Mouse (Mus musculus): ENCODE results near the gene Prr29. TPM values are rescaled to one million over a fixed set of nuclear protein-coding genes. Genes with fewer than 3 reads are reported as not detected.

Gene Prr29
- polyA plus RNA-seq, 1 experiment from 2014 or later, result not detected

GRCm38 (mm10) chr11:106350853-106351252 is 14.4 kb upstream of the Prr29 start:
- Histone ChIP-seq H3K4me2 (ENCODE audit: low read length) (no peak overlapping the region), H3K4me1 (ENCODE audit: control insufficient read depth, insufficient read depth, low read length) (no peaks in the 10 kb centered on the region), H3K27me3 (ENCODE audit: control insufficient read depth, insufficient read depth, low read depth, low read length) (no peaks in the 10 kb centered on the region), H3K4me3 (ENCODE audit: low read depth, low read length) (no peak overlapping the region), H3K27ac (ENCODE audit: low read length) (no peak overlapping the region), H3K9me3 (replicated peaks; ENCODE audit: control insufficient read depth, low read length, poor library complexity, severe bottlenecking) (no peaks in the 10 kb centered on the region), H3K36me3 (ENCODE audit: control insufficient read depth, insufficient read depth, low read length) (no peaks in the 10 kb centered on the region), H3K9ac (ENCODE audit: low read depth, low read length) (no peak overlapping the region)
- WGBS, result 65% methylated on average over 4 of the region's 5 CpGs
- ATAC-seq, result no peak

GRCm38 (mm10) chr11:106351253-106351652 is 14.0 kb upstream of the Prr29 start:
- no peak overlapping the region for H3K4me3 ChIP-seq (ENCODE audit: low read depth, low read length)
- H3K9ac ChIP-seq (ENCODE audit: low read depth, low read length), result no peak overlapping the region
- WGBS, result 62% methylated on average over 3 of the region's 3 CpGs
- H3K27me3 ChIP-seq (ENCODE audit: control insufficient read depth, insufficient read depth, low read depth, low read length), result no peaks in the 10 kb centered on the region
- no peaks in the 10 kb centered on the region for H3K4me1 ChIP-seq (ENCODE audit: control insufficient read depth, insufficient read depth, low read length)
- no peaks in the 10 kb centered on the region for H3K9me3 ChIP-seq (replicated peaks; ENCODE audit: control insufficient read depth, low read length, poor library complexity, severe bottlenecking)
- H3K4me2 ChIP-seq (ENCODE audit: low read length), result no peak overlapping the region
- ATAC-seq, result no peak
- no peak overlapping the region for H3K27ac ChIP-seq (ENCODE audit: low read length)
- no peaks in the 10 kb centered on the region for H3K36me3 ChIP-seq (ENCODE audit: control insufficient read depth, insufficient read depth, low read length)

DNA sequence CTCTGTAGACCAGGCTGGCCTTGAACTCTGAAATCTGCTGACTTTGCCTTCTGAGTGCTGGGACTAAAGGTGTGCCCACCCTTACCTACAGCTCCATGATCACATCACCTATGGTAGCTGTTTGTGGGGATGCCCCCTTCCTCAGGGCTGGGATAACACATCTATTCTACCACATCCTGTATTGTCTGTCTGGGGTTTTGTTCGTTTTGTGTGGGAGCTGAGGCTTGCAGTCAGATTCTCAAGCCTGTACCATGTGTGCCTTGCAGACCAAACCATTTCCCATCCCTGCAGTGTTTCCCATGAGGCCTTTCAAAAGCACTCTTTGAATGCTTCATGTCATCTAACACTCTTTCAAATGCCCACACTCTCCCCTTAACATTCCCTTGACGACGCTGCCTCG is 13.3 kb upstream of the Prr29 start:
- H3K9me3 ChIP-seq (replicated peaks; ENCODE audit: control insufficient read depth, low read length, poor library complexity, severe bottlenecking), result no peaks in the 10 kb centered on the region; the same call in 1 of the 2 replicates
- WGBS, result 81% methylated on average over 4 of the region's 4 CpGs
- H3K27ac ChIP-seq (ENCODE audit: low read length), result no peak overlapping the region

GRCm38 (mm10) chr11:106353188-106353587 is 12.1 kb upstream of the Prr29 start, which contains the start of gene Scn4a:
Gene Scn4a, minus strand, starts transcription at chr11:106353288.
- H3K4me3 ChIP-seq (ENCODE audit: low read depth, low read length), result no peak within 1 kb of the TSS
- H3K4me2 ChIP-seq (ENCODE audit: low read length), result no peak within 1 kb of the TSS
- 87% methylated on average over 12 of the region's 12 CpGs for WGBS
- no peak within 1 kb of the TSS for H3K27ac ChIP-seq (ENCODE audit: low read length)
- no peaks in the 10 kb centered on the region for H3K4me1 ChIP-seq (ENCODE audit: control insufficient read depth, insufficient read depth, low read length)
- no peak within 1 kb of the TSS for H3K9ac ChIP-seq (ENCODE audit: low read depth, low read length)
- no peak for ATAC-seq
- no peaks in the 10 kb centered on the region for H3K27me3 ChIP-seq (ENCODE audit: control insufficient read depth, insufficient read depth, low read depth, low read length)
- no peaks in the 10 kb centered on the region; the same call in 1 of the 2 replicates for H3K9me3 ChIP-seq (replicated peaks; ENCODE audit: control insufficient read depth, low read length, poor library complexity, severe bottlenecking)
- no peaks in the 10 kb centered on the region for H3K36me3 ChIP-seq (ENCODE audit: control insufficient read depth, insufficient read depth, low read length)

More for the DNA sequence above, 13.3 kb upstream of the Prr29 start:
- Histone ChIP-seq H3K4me2 (ENCODE audit: low read length) (no peak overlapping the region), H3K9ac (ENCODE audit: low read depth, low read length) (no peak overlapping the region), H3K27me3 (ENCODE audit: control insufficient read depth, insufficient read depth, low read depth, low read length) (no peaks in the 10 kb centered on the region), H3K36me3 (ENCODE audit: control insufficient read depth, insufficient read depth, low read length) (no peaks in the 10 kb centered on the region), H3K4me3 (ENCODE audit: low read depth, low read length) (no peak overlapping the region), H3K4me1 (ENCODE audit: control insufficient read depth, insufficient read depth, low read length) (no peaks in the 10 kb centered on the region)
- no peak for ATAC-seq

DNA sequence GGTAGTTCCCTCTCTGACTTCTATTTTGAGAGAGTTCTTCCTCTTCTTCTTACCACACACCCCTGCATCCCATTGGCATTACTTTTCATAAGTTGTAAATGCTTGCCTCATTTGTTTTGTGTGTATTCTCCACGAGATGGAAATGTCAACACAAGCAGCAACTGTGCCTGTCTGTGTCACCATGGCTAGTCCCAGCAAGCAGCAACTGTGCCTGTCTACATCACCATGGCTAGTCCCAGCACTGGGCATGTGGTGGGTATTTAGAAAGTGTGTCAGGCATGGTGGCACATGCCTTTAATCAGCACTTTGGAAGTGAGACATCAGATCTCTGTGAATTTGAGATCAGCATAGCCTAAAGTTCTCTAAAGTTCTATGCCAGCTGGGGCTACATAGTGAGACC is 11.1 kb upstream of the Prr29 start:
- WGBS, result 68% methylated on average over 1 of the region's 1 CpGs
- Histone ChIP-seq H3K4me1 (ENCODE audit: control insufficient read depth, insufficient read depth, low read length) (no peaks in the 10 kb centered on the region), H3K9ac (ENCODE audit: low read depth, low read length) (no peak overlapping the region), H3K27me3 (ENCODE audit: control insufficient read depth, insufficient read depth, low read depth, low read length) (no peaks in the 10 kb centered on the region), H3K4me2 (ENCODE audit: low read length) (no peak overlapping the region), H3K9me3 (replicated peaks; ENCODE audit: control insufficient read depth, low read length, poor library complexity, severe bottlenecking) (no peaks in the 10 kb centered on the region; the same call in 1 of the 2 replicates), H3K27ac (ENCODE audit: low read length) (no peak overlapping the region), H3K4me3 (ENCODE audit: low read depth, low read length) (no peak overlapping the region), H3K36me3 (ENCODE audit: control insufficient read depth, insufficient read depth, low read length) (no peaks in the 10 kb centered on the region)
- no peak for ATAC-seq

GRCm38 (mm10) chr11:106355382-106356128 is 9.7 kb upstream of the Prr29 start:
- 75% methylated on average over 19 of the region's 19 CpGs for WGBS
- ATAC-seq, result no peak
- no peaks in the 10 kb centered on the region for H3K36me3 ChIP-seq (ENCODE audit: control insufficient read depth, insufficient read depth, low read length)
- H3K4me2 ChIP-seq (ENCODE audit: low read length), result no peak overlapping the region
- H3K4me3 ChIP-seq (ENCODE audit: low read depth, low read length), result no peak overlapping the region
- no peak overlapping the region for H3K9ac ChIP-seq (ENCODE audit: low read depth, low read length)
- H3K27me3 ChIP-seq (ENCODE audit: control insufficient read depth, insufficient read depth, low read depth, low read length), result no peaks in the 10 kb centered on the region
- H3K4me1 ChIP-seq (ENCODE audit: control insufficient read depth, insufficient read depth, low read length), result no peaks in the 10 kb centered on the region
- H3K9me3 ChIP-seq (replicated peaks; ENCODE audit: control insufficient read depth, low read length, poor library complexity, severe bottlenecking), result no peaks in the 10 kb centered on the region; the same call in 1 of the 2 replicates
- H3K27ac ChIP-seq (ENCODE audit: low read length), result no peak overlapping the region

DNA sequence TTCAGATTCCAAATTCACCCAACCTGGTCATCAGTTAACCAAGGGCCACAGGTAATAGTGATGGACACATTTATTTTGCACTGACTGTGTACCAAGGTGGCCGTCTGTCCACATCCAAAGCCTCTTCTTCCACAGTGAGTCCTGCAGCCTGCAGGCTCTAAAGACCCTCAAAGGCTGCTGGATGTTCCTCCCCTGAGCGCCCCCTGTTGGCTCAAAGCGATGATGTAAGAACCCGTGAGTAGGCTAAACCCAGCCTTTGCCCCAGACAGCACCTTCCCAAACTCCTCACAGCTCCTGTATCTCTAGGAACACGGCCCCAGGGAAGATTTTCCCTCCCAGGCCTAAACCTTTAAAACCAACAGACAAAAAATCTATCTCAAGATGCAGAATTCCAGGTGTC is 5.9 kb upstream of the Prr29 start:
- Histone ChIP-seq H3K9me3 (replicated peaks; ENCODE audit: control insufficient read depth, low read length, poor library complexity, severe bottlenecking) (no peaks in the 10 kb centered on the region; the same call in 1 of the 2 replicates), H3K27ac (ENCODE audit: low read length) (no peak overlapping the region), H3K36me3 (ENCODE audit: control insufficient read depth, insufficient read depth, low read length) (no peaks in the 10 kb centered on the region), H3K4me3 (ENCODE audit: low read depth, low read length) (no peak overlapping the region), H3K4me1 (ENCODE audit: control insufficient read depth, insufficient read depth, low read length) (no peaks in the 10 kb centered on the region), H3K27me3 (ENCODE audit: control insufficient read depth, insufficient read depth, low read depth, low read length) (no peaks in the 10 kb centered on the region), H3K9ac (ENCODE audit: low read depth, low read length) (no peak overlapping the region), H3K4me2 (ENCODE audit: low read length) (no peak overlapping the region)
- no peak for ATAC-seq
- WGBS, result 17% methylated on average over 5 of the region's 5 CpGs

DNA sequence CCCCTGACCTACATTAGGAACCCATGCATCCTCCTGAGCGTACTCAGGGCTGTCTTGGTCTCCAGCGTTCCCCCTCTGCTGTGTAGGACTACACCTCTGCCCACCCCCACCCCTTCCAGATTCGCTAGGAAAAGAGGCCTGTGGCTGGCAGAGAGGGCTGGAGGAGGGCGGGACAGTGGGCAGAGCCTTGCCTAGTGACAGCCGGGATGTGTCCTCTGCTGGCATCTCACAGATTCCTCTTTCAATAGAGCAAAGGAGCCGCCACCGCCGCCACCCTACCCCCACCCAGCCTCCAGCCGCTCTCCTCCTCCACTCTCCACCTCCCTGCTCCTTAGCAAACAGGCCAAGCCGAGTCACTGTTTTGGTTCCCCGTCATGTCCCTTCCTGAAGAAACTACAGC is 560 bp upstream of the Prr29 start:
- Histone ChIP-seq H3K9ac (ENCODE audit: low read depth, low read length) (0 out of 2 replicates have a peak overlapping the region, but pooled peaks have one; percentile 17), H3K4me2 (ENCODE audit: low read length) (peak overlapping the region; percentile 13; the same call in 1 of the 2 replicates), H3K27me3 (ENCODE audit: control insufficient read depth, insufficient read depth, low read depth, low read length) (no peaks in the 10 kb centered on the region), H3K27ac (ENCODE audit: low read length) (no peak overlapping the region), H3K36me3 (ENCODE audit: control insufficient read depth, insufficient read depth, low read length) (no peaks in the 10 kb centered on the region), H3K9me3 (replicated peaks; ENCODE audit: control insufficient read depth, low read length, poor library complexity, severe bottlenecking) (no peaks in the 10 kb centered on the region), H3K4me3 (ENCODE audit: low read depth, low read length) (no peak overlapping the region), H3K4me1 (ENCODE audit: control insufficient read depth, insufficient read depth, low read length) (no peaks in the 10 kb centered on the region)
- no peak for ATAC-seq
- 6% methylated on average over 11 of the region's 11 CpGs for WGBS

DNA sequence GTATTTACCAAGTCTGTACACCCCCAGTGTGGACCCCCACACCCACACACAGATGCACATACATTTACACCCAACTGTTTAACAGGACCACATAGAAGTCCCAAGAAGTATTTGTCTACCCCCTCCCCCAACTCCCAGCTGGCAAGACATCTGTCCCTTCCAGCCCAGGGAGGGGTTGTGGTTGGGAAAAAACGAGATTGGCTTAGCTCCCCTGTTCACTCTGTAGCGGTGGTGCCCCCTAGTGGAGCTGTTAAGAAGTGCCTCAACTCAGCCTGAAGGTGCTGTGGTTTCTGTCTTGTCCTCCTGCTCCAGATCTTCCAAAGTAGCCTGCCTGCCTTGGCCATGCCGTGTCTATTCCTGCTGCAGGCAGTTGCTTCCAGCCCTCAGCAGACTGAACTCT is 1.0 kb downstream of the Prr29 start:
- ATAC-seq, result no peak

More for the DNA sequence above, 1.0 kb downstream of the Prr29 start:
- H3K4me1 ChIP-seq (ENCODE audit: control insufficient read depth, insufficient read depth, low read length), result no peaks in the 10 kb centered on the region
- 11% methylated on average over 3 of the region's 3 CpGs for WGBS
- no peaks in the 10 kb centered on the region for H3K27me3 ChIP-seq (ENCODE audit: control insufficient read depth, insufficient read depth, low read depth, low read length)
- H3K9ac ChIP-seq (ENCODE audit: low read depth, low read length), result no peak overlapping the region
- H3K4me3 ChIP-seq (ENCODE audit: low read depth, low read length), result no peak overlapping the region
- H3K4me2 ChIP-seq (ENCODE audit: low read length), result no peak overlapping the region
- H3K36me3 ChIP-seq (ENCODE audit: control insufficient read depth, insufficient read depth, low read length), result no peaks in the 10 kb centered on the region
- H3K27ac ChIP-seq (ENCODE audit: low read length), result no peak overlapping the region
- H3K9me3 ChIP-seq (replicated peaks; ENCODE audit: control insufficient read depth, low read length, poor library complexity, severe bottlenecking), result no peaks in the 10 kb centered on the region

Measured in midbrain, embryonic 16.5 days (tissue).